Mouse (Mus musculus): Measurements from ENCODE around the gene Gstm5.

- TF ChIP-seq CTCF (IDR thresholded peaks at IDR 0.05; ENCODE audit: borderline replicate concordance, extremely low read depth, insufficient read depth, insufficient read length) (no peak), POLR2A (IDR thresholded peaks at IDR 0.05; ENCODE audit: borderline replicate concordance, extremely low read depth, insufficient read depth, insufficient read length, poor library complexity, severe bottlenecking) (no peak)
Observed at GRCm38 (mm10) chr3:107868452-107868851, 27.2 kb upstream of the Gstm5 start.
